Mouse (Mus musculus) cerebellum, adult 2 months (tissue): Measurements from ENCODE around the gene Ppp4r3a. TPM values are rescaled to one million over a fixed set of nuclear protein-coding genes. Genes with fewer than 3 reads are reported as not detected.

ENCODE experiments used
- DNase-seq, 2 experiments: peaks; one replicate each; pipeline ENCODE4 v3.0.0; 2021
- H3K27ac ChIP-seq: fragments of 200-500 bp; 2 replicates; pipeline ENCODE4 v1.5.1; 2012; ENCODE audit warnings: low read length, control low read depth, inconsistent platforms; ENCODE audit not compliant: insufficient read depth
- H3K27me3 ChIP-seq: fragments of 200-500 bp; 2 replicates; pipeline ENCODE4 v1.6.1; 2012; ENCODE audit warnings: inconsistent platforms, mild to moderate bottlenecking, low read length, moderate library complexity; ENCODE audit not compliant: control insufficient read depth, insufficient read depth
- H3K4me1 ChIP-seq: fragments of 200-500 bp; 2 replicates; pipeline ENCODE4 v1.6.1; 2011; ENCODE audit warnings: low read length; ENCODE audit not compliant: control insufficient read depth, insufficient read depth
- H3K4me3 ChIP-seq: fragments of 200-500 bp; replicated peaks from 2 replicates; pipeline ENCODE3; 2011; ENCODE audit warnings: mild to moderate bottlenecking, low read depth, low read length, control low read depth; ENCODE audit not compliant: insufficient read depth
- CTCF ChIP-seq: fragments of 200-500 bp; IDR thresholded peaks from 2 replicates; pipeline ENCODE4 v1.5.1; 2011; ENCODE audit warnings: low read depth, mild to moderate bottlenecking, control low read depth, low read length, moderate library complexity, borderline replicate concordance; ENCODE audit not compliant: insufficient read depth
- POLR2A ChIP-seq: fragments of 200-500 bp; IDR thresholded peaks from 2 replicates; pipeline ENCODE4 v1.6.1; 2011; ENCODE audit warnings: low read length, control low read depth, borderline replicate concordance; ENCODE audit not compliant: insufficient read depth
- WGBS: fragments of 180-500 bp; shearing (Covaris S2); methylation state at CpG from one replicate; pipeline ENCODE4 v1.1.7; 2018; 5-methylcytosine and 5-hydroxymethylcytosine counted together
- polyA plus RNA-seq: library from polyadenylated mRNA; depleted of rRNA; stranded (reverse); fragments of >200 nt; gene quantifications from 2 replicates; pipeline ENCODE4 v1.2.3, GENCODE M21; 2012

Ppp4r3a gene
- polyA plus RNA-seq, 1 experiment = 35.1 TPM

DNA sequence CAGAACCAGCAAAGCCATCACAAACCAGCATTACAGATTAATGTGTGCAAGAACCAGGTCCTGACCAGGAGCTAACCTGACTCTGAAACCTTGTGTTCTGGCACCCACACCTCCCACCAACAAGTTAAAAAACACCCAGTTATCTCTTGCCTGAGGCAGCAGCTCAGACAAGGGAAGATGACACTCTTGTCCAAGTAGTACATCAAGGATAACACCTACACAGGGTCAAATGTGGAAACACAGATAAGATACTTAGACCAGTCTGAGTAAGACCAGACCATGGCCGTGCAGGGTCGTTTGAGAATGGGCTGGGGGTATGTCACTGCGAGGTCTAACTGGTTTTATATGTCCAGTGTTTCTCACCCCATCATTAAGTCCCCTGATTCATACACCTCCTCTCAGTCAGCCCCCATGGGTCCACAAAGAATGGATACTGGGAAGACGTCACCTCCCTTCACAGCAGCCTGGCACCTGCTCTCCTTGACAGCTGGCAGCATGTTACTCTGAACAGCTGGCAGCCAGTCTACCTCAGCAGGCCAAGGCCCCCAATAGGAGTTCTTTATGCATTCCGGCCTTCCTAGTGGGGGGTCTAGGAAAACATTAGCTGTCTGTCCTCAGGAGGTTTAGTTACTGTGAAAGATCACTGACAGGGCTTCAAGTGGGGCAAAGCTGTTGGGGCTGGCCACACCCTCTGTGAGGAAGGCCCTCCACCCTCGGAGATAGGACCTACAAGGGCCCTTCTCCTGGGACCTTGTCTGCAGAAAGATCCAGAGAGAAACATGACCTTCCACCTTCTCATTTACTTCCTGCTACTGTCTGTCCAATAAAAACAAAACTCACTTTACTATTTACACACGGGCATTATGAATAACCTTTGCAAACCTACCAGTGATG, 84.2 kb downstream of the Ppp4r3a start:
- TF ChIP-seq CTCF (no peak), POLR2A (no peak)
- DNase-seq = no peak
- Histone ChIP-seq H3K4me1 (peaks cover 2% of the 10 kb centered on the region; the same call in 1 of the 2 replicates), H3K4me3 (no peak overlapping the region), H3K27me3 (no peaks in the 10 kb centered on the region), H3K27ac (no peak overlapping the region)
- WGBS = 58% methylated on average over 7 of the region's 7 CpGs

DNA sequence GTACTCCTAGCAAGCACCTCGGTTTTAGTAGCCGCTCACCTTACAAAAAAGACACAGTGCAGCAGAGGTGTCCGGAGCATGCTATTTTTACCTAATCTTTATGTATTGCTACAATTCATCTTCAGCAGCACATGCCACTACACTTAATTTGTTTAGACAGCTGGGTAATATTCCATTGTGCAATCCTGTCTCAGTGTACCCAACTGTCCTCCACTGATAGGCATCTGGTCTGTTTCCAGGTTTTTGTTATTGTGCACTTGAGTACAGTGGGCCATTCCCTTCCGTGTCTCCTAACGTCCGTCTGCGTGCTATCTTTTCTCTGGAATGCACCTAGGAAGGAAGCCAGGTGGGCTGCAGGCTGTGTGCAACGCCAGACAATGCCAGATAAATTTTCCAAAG, 84.9 kb downstream of the Ppp4r3a start:
- WGBS = 74% methylated on average over 8 of the region's 8 CpGs
- no peak overlapping the region for H3K27ac ChIP-seq

DNA sequence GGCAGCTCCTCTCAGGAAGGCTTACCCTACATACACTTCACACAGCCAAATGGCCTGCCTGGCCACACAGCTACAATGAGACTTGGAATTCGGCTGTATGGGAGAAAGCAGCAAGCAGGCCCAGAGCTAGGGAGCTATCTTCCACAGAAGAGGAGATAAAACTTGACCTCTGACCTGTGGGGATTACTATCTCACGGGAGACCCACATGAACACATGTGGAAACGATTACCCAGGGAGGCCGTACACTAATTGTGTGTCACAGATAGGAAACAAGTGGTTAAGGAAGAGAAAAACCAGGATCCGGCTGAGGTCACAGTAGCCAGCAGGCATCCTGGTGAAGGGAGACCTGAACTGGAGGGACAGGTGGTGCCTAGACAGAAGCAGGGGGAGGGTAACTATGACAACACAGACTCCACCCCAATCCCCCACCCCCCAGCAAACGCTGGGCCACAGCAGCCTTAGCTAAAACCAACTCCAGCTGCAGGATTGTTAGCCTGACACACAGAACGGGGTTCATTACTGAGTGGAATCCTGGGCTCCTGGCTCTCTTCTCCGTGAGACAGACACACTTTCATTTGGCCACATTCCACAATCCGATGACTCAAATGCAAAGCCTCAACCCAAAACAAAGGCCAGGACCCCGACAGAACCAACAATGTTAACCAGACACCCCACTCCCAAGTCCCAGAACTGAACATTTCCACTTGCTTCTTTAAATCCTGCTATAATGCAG, 85.5 kb downstream of the Ppp4r3a start:
- Histone ChIP-seq H3K4me1 (peaks cover 2% of the 10 kb centered on the region; the same call in 1 of the 2 replicates), H3K27ac (no peak overlapping the region)
- WGBS = 56% methylated on average over 10 of the region's 10 CpGs

More for the DNA sequence above, 84.9 kb downstream of the Ppp4r3a start:
- TF ChIP-seq POLR2A = no peak
- TF ChIP-seq CTCF = no peak
- no peak overlapping the region for H3K4me3 ChIP-seq
- no peaks in the 10 kb centered on the region for H3K27me3 ChIP-seq
- no peak for DNase-seq
- peaks cover 2% of the 10 kb centered on the region; the same call in 1 of the 2 replicates for H3K4me1 ChIP-seq

DNA sequence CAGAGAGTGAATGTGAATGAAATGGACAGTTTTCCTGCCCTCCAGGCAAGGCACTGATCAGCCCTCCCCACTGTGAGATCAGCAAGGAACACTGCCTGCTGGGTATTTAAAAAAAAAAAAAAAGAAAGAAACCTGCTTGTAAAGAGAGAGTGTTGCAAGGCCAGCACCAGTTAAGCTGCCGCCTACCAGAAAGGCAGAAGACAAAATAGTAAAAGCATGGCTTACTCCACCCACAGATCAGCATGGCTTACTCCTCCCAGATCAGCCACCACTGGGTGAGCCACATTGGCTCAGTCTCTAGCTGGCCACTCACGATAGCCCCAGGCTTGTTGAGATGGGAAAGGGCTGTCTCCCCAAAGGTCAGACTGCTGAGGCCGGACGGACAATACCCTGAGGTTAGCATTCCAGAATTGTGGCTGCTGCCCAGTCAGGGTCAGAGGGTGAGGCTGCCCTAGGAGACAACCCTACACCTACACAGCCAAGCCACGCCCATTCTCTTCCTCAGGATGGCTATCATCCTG, 87.1 kb downstream of the Ppp4r3a start:
- H3K4me1 ChIP-seq = peaks cover 2% of the 10 kb centered on the region; the same call in 1 of the 2 replicates
- TF ChIP-seq CTCF = no peak
- no peak for TF ChIP-seq POLR2A
- H3K27me3 ChIP-seq = no peaks in the 10 kb centered on the region
- DNase-seq = no peak
- no peak overlapping the region for H3K27ac ChIP-seq
- no peak overlapping the region for H3K4me3 ChIP-seq
- WGBS = 85% methylated on average over 5 of the region's 5 CpGs

More for the DNA sequence above, 85.5 kb downstream of the Ppp4r3a start:
- no peak for TF ChIP-seq POLR2A
- TF ChIP-seq CTCF = no peak
- DNase-seq = no peak
- Histone ChIP-seq H3K27me3 (no peaks in the 10 kb centered on the region), H3K4me3 (no peak overlapping the region)

DNA sequence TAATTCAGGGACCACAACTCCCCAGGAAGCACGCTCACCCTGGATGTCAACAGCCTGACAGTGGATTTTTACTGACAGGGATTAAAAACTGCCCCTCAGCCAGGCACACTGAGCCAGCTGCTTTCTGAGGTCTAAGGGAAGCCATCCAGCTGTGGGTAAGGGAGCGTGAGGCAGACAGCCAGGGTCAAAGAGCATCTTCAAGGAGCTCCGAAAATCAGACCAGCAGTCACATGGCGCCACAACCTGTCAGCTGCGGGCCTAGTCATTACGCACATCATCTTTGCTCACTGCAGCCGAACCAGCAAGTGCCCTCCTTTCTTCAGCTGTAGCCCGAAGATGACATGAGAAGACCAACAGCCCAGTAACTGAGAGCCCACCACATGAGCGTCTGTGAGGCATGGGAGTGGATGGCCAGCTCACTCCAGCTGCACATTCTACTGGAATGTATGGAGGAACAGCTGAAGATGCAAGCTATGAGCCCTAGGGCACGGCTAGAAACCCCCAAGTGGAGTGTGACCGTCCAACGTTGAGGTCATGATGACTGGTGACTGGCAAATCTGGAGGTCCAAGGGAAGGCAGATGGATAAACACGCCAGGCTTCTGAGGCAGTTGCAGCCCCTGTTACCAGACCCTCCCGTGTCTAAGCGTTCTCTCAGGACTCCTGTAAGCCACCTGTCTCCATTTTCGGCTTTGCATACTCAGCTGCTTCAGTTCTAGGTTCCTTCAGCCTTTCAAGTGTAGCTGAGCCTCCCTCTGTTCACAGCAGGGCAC, 87.7 kb downstream of the Ppp4r3a start:
- WGBS = 59% methylated on average over 16 of the region's 16 CpGs
- no peak overlapping the region for H3K4me3 ChIP-seq
- no peak for TF ChIP-seq POLR2A
- TF ChIP-seq CTCF = no peak
- no peaks in the 10 kb centered on the region for H3K27me3 ChIP-seq
- H3K27ac ChIP-seq = no peak overlapping the region
- no peak for DNase-seq
- H3K4me1 ChIP-seq = peaks cover 2% of the 10 kb centered on the region; the same call in 1 of the 2 replicates

DNA sequence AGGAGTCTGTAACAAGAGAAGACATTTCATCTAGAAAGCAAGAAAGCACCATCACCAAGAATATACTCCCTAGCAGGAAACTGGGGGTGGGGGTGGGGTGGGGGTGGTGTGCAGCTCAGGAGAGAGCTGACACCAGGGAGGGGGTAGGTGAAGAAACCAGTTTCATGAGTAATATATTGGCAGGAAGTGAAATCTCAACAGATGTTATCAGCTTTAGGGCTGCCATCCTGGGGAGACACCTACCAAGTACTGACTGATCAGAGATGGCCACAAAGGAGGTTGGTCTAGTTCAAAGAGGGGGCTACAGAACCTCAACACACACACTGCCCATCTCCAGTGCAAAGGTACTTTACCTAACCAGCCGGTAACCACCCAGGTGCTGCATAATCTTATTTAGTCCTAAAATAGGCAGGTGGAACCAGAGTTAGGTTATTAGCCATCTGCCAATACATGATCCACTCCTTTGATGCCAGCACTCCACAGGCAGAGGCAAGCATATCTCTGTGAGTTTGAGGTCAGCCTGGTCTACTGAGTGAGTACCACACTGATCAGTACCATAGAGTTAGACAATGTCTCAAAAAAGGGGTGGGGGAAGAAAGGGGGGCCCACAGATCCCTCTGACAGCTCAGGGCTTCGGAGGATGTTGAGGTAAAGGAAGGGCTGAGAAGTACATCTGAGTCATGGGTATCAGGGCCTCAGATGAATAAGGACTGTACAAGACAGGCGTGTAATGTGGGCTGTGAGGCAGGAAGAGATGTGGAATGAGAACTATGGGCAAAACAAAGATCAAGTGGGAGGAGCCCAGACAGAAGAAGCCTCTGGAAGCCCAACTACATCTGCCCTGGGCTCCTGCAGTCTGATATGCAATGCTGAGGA, 89.1 kb downstream of the Ppp4r3a start:
- Histone ChIP-seq H3K4me1 (peaks cover 2% of the 10 kb centered on the region; the same call in 1 of the 2 replicates), H3K4me3 (no peak overlapping the region), H3K27me3 (no peaks in the 10 kb centered on the region), H3K27ac (no peak overlapping the region)
- no peak for DNase-seq
- TF ChIP-seq POLR2A (no peak), CTCF (no peak)
- 77% methylated on average over 3 of the region's 3 CpGs for WGBS
